Mouse (Mus musculus): ENCODE measurements at regions not wholly inside any gene's neighbourhood (a gene's known extent, or its start where the extent isn't known, plus 50 kb on each side); places are given as distances from the start of the nearest gene placed in this dataset.
A peak's percentile ranks its signal among the peaks of the same experiment; 100 is the strongest.

GRCm38 (mm10) chr1:193540486-193540885, 170.4 kb upstream of the Camk1g start:
- DNase-seq (ENCODE audit: low read depth, low spot score), result no peak

GRCm38 (mm10) chr1:193539261-193539660, 169.2 kb upstream of the Camk1g start:
- DNase-seq (ENCODE audit: low read depth, low spot score), result no peak

- no peak for DNase-seq (ENCODE audit: low read depth, low spot score)
Measured at GRCm38 (mm10) chr1:193538425-193538824, 168.3 kb upstream of the Camk1g start.

- no peak for DNase-seq (ENCODE audit: low read depth, low spot score)
Measured at GRCm38 (mm10) chr1:193537616-193538015, 167.5 kb upstream of the Camk1g start.

- no peak for DNase-seq (ENCODE audit: low read depth, low spot score)
Measured at GRCm38 (mm10) chr1:193536552-193536951, 166.5 kb upstream of the Camk1g start.

GRCm38 (mm10) chr1:193534449-193534848, 164.4 kb upstream of the Camk1g start:
- DNase-seq (ENCODE audit: low read depth, low spot score), result no peak

GRCm38 (mm10) chr1:193526501-193526900, 156.4 kb upstream of the Camk1g start:
- DNase-seq (ENCODE audit: low read depth, low spot score), result no peak

GRCm38 (mm10) chr1:193522007-193522406, 151.9 kb upstream of the Camk1g start:
- no peak for DNase-seq (ENCODE audit: low read depth, low spot score)

GRCm38 (mm10) chr1:193518840-193519239, 148.7 kb upstream of the Camk1g start:
- DNase-seq (ENCODE audit: low read depth, low spot score), result no peak

- no peak for DNase-seq (ENCODE audit: low read depth, low spot score)
Measured at GRCm38 (mm10) chr1:193517968-193518367, 147.9 kb upstream of the Camk1g start.

- no peak for DNase-seq (ENCODE audit: low read depth, low spot score)
Measured at GRCm38 (mm10) chr1:193517293-193517692, 147.2 kb upstream of the Camk1g start.

GRCm38 (mm10) chr1:193516395-193516794, 146.3 kb upstream of the Camk1g start:
- no peak for DNase-seq (ENCODE audit: low read depth, low spot score)

- DNase-seq (ENCODE audit: low read depth, low spot score), result no peak
Measured at GRCm38 (mm10) chr1:193513929-193514710, 144.0 kb upstream of the Camk1g start.

- DNase-seq (ENCODE audit: low read depth, low spot score), result no peak
Measured at GRCm38 (mm10) chr1:193510066-193510793, 140.1 kb upstream of the Camk1g start.

GRCm38 (mm10) chr1:193508271-193508670, 138.2 kb upstream of the Camk1g start:
- DNase-seq (ENCODE audit: low read depth, low spot score), result no peak

- DNase-seq (ENCODE audit: low read depth, low spot score), result no peak
Measured at GRCm38 (mm10) chr1:193506991-193507390, 136.9 kb upstream of the Camk1g start.

- DNase-seq (ENCODE audit: low read depth, low spot score), result no peak
Measured at GRCm38 (mm10) chr1:193505381-193505780, 135.3 kb upstream of the Camk1g start.

- DNase-seq (ENCODE audit: low read depth, low spot score), result no peak
Measured at GRCm38 (mm10) chr1:193504611-193505010, 134.5 kb upstream of the Camk1g start.

- DNase-seq (ENCODE audit: low read depth, low spot score), result peak; percentile 39
Measured at GRCm38 (mm10) chr1:193503624-193504325, 133.7 kb upstream of the Camk1g start.

GRCm38 (mm10) chr1:193496265-193497183, 126.4 kb upstream of the Camk1g start:
- DNase-seq (ENCODE audit: low read depth, low spot score), result no peak

- DNase-seq (ENCODE audit: low read depth, low spot score), result no peak
Measured at GRCm38 (mm10) chr1:193488039-193488438, 117.9 kb upstream of the Camk1g start.

Data from embryo, embryonic 11.5 days (tissue).